Mouse (Mus musculus) intestine, embryonic 16.5 days (tissue): ENCODE measurements around the gene Tmem40. TPM values are rescaled to one million over a fixed set of nuclear protein-coding genes. Genes with fewer than 3 reads are reported as not detected.

ENCODE experiments used
- ATAC-seq: fragments of 200-750 bp; cut with Nextera tagmentation; 2 replicates; pipeline ENCODE4 v1.8.0; 2017; ENCODE audit warnings: moderate TSS enrichment, moderate library complexity
- H3K27ac ChIP-seq: fragments of 300-500 bp; sonication (generic); 2 replicates; pipeline ENCODE4 v1.5.1; 2014; ENCODE audit warnings: mild to moderate bottlenecking, low read length
- H3K27me3 ChIP-seq: fragments of 300-500 bp; sonication (generic); replicated peaks from 2 replicates; pipeline ENCODE4 v1.6.1; 2014; ENCODE audit warnings: low read length, control low read depth, mixed read lengths; ENCODE audit not compliant: control insufficient read depth, insufficient read depth
- H3K36me3 ChIP-seq: fragments of 300-500 bp; sonication (generic); 2 replicates; pipeline ENCODE4 v1.6.1; 2014; ENCODE audit warnings: low read length, control low read depth; ENCODE audit not compliant: control insufficient read depth, insufficient read depth
- H3K4me1 ChIP-seq: fragments of 300-500 bp; sonication (generic); 2 replicates; pipeline ENCODE4 v1.6.1; 2014; ENCODE audit warnings: low read length, control low read depth, mixed read lengths; ENCODE audit not compliant: control insufficient read depth, insufficient read depth
- H3K4me2 ChIP-seq: fragments of 300-500 bp; sonication (generic); 2 replicates; pipeline ENCODE4 v1.6.1; 2014; ENCODE audit warnings: low read depth, low read length, control low read depth
- H3K4me3 ChIP-seq: fragments of 300-500 bp; sonication (generic); 2 replicates; pipeline ENCODE4 v1.5.1; 2014; ENCODE audit warnings: mild to moderate bottlenecking, low read length
- H3K9ac ChIP-seq: fragments of 300-500 bp; sonication (generic); 2 replicates; pipeline ENCODE4 v1.6.1; 2014; ENCODE audit warnings: low read depth, low read length
- H3K9me3 ChIP-seq: fragments of 300-500 bp; sonication (generic); 2 replicates; pipeline ENCODE4 v1.6.1; 2016; ENCODE audit warnings: low read length, control low read depth; ENCODE audit not compliant: control insufficient read depth
- WGBS: fragments of 180-500 bp; shearing (Covaris S2); extraction: QIAGEN DNeasy Blood & Tissue Kit; methylation state at CpG from one replicate; pipeline ENCODE4 v1.1.7; 2014; 5-methylcytosine and 5-hydroxymethylcytosine counted together
- polyA plus RNA-seq: library from polyadenylated mRNA; unstranded; fragments of >200 nt; fragmentation: Nextera tagmentation; extraction: Ambion mirVana; gene quantifications from 2 replicates; pipeline ENCODE4 v1.2.1, GENCODE M21; 2015

The Tmem40 gene
- polyA plus RNA-seq, result 0.70 and 1.5 TPM in 2 replicates

DNA sequence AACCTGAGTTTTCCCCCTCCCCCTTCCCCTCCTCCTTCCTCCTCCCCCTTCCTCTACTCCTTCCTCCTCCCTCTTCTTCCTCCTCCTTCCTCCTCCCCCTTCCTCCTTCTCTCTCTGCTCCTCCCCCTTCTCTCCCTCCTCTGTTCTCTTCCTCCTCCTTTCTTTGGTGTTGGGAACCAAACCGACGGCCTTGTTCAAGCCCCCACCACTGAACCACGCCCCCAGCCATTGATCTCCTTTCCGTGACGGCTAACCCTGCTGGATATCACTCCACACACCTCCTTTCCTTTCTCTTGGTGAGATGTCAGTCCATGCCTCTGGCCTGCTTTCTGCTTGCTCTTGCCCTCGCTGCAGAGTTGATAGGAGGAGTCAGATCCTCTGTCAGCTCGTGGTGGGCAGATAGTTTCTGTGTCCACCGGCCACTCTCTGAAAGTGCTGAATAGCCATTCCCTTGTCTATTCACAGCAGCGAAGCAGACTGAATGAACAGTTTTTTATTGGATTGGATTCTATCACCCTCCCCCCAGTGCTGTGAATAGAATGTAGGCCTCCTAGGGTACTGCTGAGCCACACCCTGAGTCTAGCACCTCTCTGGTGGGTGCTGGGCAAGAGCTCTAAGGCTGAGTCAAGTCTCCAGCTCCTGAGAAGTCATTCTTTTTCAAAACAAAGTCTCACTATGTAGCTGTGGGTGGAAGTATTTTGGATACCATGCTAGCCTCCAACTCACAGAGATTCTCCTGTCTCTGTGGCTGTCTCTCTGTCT, at the start of gene Tmem40:
TSS of gene Tmem40 (minus strand) at position 416 of the 762 bp plus-strand sequence.
- no peak for ATAC-seq
- Histone ChIP-seq H3K4me1 (peaks cover 19% of the 10 kb centered on the region), H3K4me3 (no peak within 1 kb of the TSS), H3K27me3 (no peaks in the 10 kb centered on the region), H3K27ac (peak within 1 kb of the TSS; percentile 17; the same call in 1 of the 2 replicates), H3K4me2 (no peak within 1 kb of the TSS; the same call in 1 of the 2 replicates), H3K9me3 (no peaks in the 10 kb centered on the region), H3K9ac (peak within 1 kb of the TSS; percentile 12; the same call in 1 of the 2 replicates), H3K36me3 (no peaks in the 10 kb centered on the region)
- WGBS, result 5% methylated on average over 9 of the region's 9 CpGs

GRCm38 (mm10) chr6:115811606-115812005, 49.4 kb upstream of the Tmem40 start:
- H3K27me3 ChIP-seq, result no peaks in the 10 kb centered on the region
- no peak overlapping the region for H3K4me3 ChIP-seq
- H3K27ac ChIP-seq, result no peak overlapping the region
- 62% methylated on average over 8 of the region's 8 CpGs for WGBS
- no peak for ATAC-seq
- H3K9me3 ChIP-seq, result no peaks in the 10 kb centered on the region
- no peaks in the 10 kb centered on the region for H3K36me3 ChIP-seq
- H3K4me1 ChIP-seq, result peaks cover 7% of the 10 kb centered on the region
- H3K9ac ChIP-seq, result no peak overlapping the region
- H3K4me2 ChIP-seq, result no peak overlapping the region

DNA sequence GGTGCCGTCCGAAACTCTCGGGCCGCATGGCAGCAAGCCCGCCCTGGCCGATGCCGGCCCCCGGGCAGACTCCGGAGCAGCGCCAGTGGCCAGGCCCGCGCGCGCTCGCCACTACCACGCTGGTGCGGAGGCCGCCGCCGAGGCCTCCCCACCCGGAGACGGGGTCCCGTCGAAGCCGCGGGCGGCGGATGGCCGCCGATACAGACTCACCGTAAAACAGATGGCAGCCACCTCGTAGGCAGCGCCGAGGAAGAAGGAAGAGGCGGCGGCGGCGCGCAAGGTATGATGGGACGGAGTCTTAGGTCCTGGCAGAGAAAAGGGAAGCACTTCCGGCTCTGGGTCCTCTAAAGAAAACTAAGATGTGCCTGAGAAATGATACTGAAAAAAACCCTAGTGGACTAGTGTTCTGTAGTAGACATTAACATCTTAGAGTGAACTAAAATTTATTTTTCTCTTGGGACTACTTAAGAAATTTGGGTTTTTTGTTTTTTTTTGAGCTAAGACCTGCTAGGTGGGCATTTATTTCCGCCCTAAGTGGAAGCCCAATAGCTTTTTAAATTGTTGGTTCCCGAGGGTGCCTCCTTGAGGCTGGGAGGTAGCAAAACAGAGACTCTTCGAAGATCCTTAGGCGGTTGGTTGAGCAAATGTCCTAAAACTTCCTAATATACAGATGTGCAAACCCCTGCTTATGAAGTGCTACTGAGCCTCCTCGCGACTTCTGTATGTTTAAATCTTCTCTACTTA, 46.5 kb upstream of the Tmem40 start, which contains the start of gene Rpl32:
TSS of gene Rpl32 (minus strand) at position 260 of the 744 bp plus-strand sequence.
- peak within 1 kb of the TSS; percentile 57 for H3K4me2 ChIP-seq
- under 1% methylated on average over 47 of the region's 47 CpGs for WGBS
- peak within 1 kb of the TSS; percentile 77 for H3K4me3 ChIP-seq
- H3K4me1 ChIP-seq, result peaks cover 17% of the 10 kb centered on the region
- peaks cover 3% of the 10 kb centered on the region; the same call in 1 of the 2 replicates for H3K36me3 ChIP-seq
- ATAC-seq, result peak; percentile 84
- H3K9me3 ChIP-seq, result no peaks in the 10 kb centered on the region
- no peaks in the 10 kb centered on the region for H3K27me3 ChIP-seq
- H3K9ac ChIP-seq, result peak within 1 kb of the TSS; percentile 98
- H3K27ac ChIP-seq, result peak within 1 kb of the TSS; percentile 92

DNA sequence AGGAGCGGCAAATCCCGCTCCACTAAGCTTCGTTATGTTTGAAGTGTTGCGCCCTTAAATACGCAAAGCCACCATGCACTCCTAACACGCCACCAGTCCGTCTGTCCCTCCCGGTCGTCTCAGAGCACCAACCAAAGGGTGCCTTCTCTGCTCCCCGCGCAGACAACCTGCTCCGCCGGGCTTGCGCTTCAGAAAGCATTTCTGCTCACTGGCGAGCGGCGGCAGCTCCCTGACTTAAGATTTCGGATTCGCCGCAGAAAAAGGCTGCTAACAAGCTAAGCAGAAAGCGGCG, 45.9 kb upstream of the Tmem40 start:
- no peak for ATAC-seq
- Histone ChIP-seq H3K9me3 (no peaks in the 10 kb centered on the region), H3K36me3 (peaks cover 3% of the 10 kb centered on the region; the same call in 1 of the 2 replicates), H3K27me3 (no peaks in the 10 kb centered on the region), H3K9ac (peak overlapping the region; percentile 98), H3K4me2 (peak overlapping the region; percentile 57), H3K4me1 (peaks cover 17% of the 10 kb centered on the region), H3K27ac (peak overlapping the region; percentile 92), H3K4me3 (peak overlapping the region; percentile 77)
- WGBS, result 0% methylated on average over 22 of the region's 22 CpGs

- Histone ChIP-seq H3K4me2 (peak overlapping the region; percentile 57), H3K9me3 (no peaks in the 10 kb centered on the region), H3K9ac (peak overlapping the region; percentile 98), H3K27me3 (no peaks in the 10 kb centered on the region), H3K27ac (peak overlapping the region; percentile 92), H3K4me1 (peaks cover 17% of the 10 kb centered on the region), H3K36me3 (peaks cover 3% of the 10 kb centered on the region; the same call in 1 of the 2 replicates), H3K4me3 (peak overlapping the region; percentile 77)
- ATAC-seq, result no peak
- 1% methylated on average over 15 of the region's 15 CpGs for WGBS
Measured at GRCm38 (mm10) chr6:115807464-115808195, 45.4 kb upstream of the Tmem40 start.

DNA sequence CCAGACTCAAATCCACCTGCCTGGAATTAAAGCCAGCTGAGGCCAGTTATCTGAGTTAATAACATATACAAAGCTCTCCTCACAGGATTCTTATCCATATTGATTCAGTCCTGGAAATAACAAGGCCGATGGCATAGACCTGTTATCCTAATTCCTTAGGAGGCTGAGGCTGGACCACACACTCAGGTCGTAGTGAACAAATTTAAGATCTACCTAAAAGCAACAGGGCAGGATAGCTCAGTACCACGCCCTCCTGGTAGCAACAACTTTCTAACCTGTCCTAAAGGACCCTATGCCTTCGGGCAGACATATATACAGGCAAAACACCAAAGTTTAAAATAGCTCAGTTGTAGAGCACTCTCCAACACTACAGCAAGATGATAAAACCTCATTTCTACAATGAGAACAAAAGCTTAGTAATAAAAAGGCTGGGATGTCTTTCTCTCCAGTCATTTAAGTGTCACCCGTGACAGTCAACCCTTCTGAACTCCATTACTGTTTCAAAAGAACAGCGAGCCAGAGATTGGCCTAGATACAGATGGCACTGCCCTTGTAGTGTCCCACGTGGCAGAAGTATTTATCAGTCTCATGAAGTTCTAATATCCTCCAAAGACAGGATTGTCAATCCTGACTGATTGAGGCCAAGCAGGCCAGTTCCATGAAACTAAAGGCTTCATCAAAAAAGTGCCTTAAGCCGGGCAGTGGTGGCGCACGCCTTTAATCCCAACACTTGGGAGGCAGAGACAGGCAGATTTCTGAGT, 42.4 kb upstream of the Tmem40 start:
- Histone ChIP-seq H3K36me3 (peaks cover 3% of the 10 kb centered on the region; the same call in 1 of the 2 replicates), H3K4me1 (peaks cover 17% of the 10 kb centered on the region), H3K9me3 (no peaks in the 10 kb centered on the region), H3K27ac (no peak overlapping the region), H3K9ac (no peak overlapping the region), H3K4me2 (no peak overlapping the region), H3K4me3 (no peak overlapping the region), H3K27me3 (no peaks in the 10 kb centered on the region)
- WGBS, result 67% methylated on average over 10 of the region's 10 CpGs
- no peak for ATAC-seq

GRCm38 (mm10) chr6:115803541-115804382, 41.6 kb upstream of the Tmem40 start:
- ATAC-seq, result peak; percentile 49

DNA sequence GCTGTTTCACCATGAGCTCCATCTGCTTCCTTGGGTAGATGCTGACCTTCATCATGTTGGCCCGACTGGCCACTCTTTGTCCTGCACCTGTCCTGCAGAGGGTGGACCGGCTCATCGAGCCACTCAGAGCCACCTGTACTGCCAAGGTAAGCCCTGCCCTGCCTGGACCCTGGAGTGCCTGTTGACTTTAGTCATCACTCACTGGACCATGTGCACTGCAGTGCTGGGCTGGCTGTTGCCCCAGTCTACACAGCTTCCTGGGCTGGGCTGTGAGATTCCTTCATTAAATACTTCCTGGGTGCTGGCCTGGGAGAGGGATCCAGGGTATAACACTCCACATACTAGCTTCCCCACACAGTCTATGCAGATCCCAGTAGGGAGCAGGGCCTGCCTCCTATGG, 39.6 kb upstream of the Tmem40 start:
- no peaks in the 10 kb centered on the region for H3K27me3 ChIP-seq
- peaks cover 3% of the 10 kb centered on the region; the same call in 1 of the 2 replicates for H3K36me3 ChIP-seq
- no peak overlapping the region for H3K4me2 ChIP-seq
- no peak overlapping the region for H3K4me3 ChIP-seq
- 92% methylated on average over 3 of the region's 3 CpGs for WGBS
- no peak for ATAC-seq
- H3K4me1 ChIP-seq, result peaks cover 12% of the 10 kb centered on the region
- no peak overlapping the region for H3K27ac ChIP-seq
- no peak overlapping the region for H3K9ac ChIP-seq
- H3K9me3 ChIP-seq, result no peaks in the 10 kb centered on the region

More at GRCm38 (mm10) chr6:115803541-115804382, 41.6 kb upstream of the Tmem40 start:
- H3K27me3 ChIP-seq, result no peaks in the 10 kb centered on the region
- H3K4me2 ChIP-seq, result no peak overlapping the region
- peaks cover 3% of the 10 kb centered on the region; the same call in 1 of the 2 replicates for H3K36me3 ChIP-seq
- no peaks in the 10 kb centered on the region for H3K9me3 ChIP-seq
- peaks cover 17% of the 10 kb centered on the region for H3K4me1 ChIP-seq
- no peak overlapping the region for H3K9ac ChIP-seq
- H3K4me3 ChIP-seq, result no peak overlapping the region
- WGBS, result 47% methylated on average over 16 of the region's 16 CpGs
- H3K27ac ChIP-seq, result 0 out of 2 replicates have a peak overlapping the region, but pooled peaks have one; percentile 17
